Mouse (Mus musculus): ENCODE measurements around the gene Vps11.

Vps11 gene

DNA sequence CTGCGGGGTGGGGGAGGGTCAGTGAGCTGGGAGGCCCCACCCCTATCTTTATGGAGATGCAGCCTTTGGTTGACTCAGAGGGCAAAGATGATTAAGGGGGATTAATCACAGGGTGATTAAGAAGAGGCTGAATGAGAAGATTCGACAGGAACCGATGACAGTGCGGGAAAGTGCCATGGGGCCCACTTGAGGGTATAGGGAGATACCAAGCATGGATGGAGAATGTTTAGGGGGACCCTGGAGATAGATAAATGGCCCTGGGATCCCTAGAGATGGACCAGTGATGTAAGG lies 47.3 kb downstream of the Vps11 start:
- in situ Hi-C loops (cut with MboI) = no loop called here

DNA sequence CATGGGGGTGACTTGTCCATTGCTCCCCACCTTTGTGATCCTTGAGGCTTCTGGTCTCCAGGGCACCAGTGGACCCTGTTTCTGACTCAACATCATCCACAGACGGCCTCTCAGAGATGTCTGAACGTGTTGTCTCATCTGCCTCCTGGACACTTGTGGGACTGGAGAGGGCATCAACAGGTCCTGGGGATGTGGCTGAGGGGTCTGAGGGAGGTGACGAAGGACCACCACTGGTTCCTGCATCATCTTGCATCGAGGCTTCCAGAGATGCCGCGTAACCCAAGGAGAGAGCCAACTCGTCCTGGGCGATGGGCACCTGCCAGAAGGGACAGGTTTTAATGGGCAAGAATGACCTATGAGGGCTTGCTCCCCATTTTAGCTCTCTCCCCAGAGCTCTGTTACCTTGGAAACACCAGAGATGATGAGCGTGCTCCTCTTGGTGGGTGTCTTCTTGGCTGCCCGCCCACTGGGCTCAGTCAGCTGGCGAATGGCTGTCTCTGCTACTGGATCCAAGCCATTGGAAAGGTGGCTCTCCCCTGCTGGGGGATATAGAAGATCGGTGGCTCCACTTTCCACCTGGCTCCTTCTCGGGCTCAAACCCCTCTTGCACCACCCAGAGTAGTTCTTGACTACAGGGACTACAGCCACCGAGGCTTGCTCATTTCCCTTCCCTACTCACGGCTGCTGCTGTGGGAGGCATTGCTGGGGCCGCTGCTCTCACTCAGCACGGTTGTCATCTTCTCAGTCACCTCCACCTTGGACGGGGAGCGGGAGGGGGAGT lies 47.8 kb downstream of the Vps11 start:
- in situ Hi-C loops (cut with MboI) = no loop called here

DNA sequence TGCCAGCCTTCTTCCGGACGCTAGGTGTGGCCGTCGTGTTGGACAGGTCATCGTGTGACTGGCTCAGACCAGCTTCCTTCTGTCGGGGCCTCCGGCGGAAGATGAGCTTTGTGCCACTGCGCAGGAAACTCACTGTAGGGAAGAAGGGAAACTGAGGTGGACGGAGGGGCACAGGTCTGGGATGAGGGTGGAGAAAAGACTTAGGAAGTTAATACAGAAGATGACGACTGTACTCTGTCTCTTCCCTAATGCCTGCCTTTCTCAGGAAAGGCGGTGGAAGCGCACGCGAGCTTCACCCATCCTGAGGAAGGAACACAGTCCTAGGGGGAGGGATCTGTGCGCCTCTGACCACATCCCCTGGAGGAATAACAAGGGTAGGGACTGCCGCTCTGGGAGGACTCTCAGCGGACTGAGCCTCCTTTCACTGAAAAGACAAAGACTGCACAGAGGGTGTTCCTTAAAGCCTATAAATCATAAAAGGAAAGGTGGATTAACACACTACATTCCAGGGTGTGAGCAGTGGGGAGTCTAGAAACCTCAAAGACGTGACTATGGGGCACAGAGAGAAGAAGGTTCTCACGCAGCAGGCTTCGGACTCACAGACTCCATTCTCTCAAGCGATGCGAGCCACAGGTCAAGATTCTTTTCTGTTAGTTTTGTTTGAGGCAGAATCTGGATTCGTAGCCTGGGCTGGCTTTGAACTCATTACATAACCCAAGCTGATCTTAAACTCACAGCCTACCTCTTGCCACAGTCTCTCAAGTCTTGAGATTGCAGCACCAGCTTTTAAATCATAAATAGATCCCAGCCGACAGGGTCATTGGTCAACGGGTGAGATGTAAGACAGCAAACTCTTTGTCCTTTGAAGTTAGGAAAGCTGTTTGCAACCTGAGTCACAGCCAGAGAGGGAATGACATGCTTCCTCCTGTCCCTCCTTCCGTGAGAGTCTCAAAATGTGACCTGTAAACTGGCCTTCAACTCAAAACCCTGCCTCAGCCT lies 50.0 kb downstream of the Vps11 start:
- in situ Hi-C loops (cut with MboI) = no loop called here

DNA sequence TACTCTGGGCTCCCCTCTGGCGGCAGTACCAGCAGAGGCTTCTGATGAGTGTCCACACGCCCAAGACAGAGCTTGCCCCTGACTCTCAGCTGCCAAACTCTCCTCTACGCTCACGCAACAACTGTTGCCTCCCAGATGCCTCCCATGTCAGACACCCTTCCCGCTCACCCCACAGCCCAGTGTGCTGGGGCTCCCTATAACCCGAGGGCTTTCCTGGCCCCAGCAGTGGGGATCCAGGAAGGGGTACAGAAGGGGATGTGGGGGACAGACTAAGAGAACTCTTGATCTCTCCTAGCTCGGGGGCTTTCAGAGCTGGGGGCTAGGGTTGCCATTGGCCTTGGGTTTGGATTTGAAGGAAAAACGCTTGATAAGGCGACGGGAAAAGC lies 50.7 kb downstream of the Vps11 start:
- in situ Hi-C loops (cut with MboI) = no loop called here

DNA sequence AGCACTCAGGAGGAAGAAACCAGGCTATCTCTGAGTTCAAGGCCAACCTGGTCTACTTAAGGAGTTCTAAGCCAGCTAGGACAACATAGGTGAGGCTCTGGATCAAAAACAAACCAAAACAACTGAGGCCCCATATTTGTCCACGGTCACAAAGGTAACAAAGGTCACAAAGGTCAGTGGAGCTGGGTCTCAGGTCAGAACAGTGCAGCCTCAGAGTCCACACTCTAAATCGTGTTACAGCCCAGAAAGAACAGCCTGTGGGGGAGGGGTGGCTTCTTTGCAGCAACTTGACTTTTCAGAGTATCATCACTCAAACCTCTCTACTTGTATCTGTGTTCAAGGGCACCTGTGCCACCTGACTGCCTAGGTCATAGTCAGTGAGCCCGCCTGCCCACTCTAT lies 51.7 kb downstream of the Vps11 start:
- in situ Hi-C loops (cut with MboI) = no loop called here

DNA sequence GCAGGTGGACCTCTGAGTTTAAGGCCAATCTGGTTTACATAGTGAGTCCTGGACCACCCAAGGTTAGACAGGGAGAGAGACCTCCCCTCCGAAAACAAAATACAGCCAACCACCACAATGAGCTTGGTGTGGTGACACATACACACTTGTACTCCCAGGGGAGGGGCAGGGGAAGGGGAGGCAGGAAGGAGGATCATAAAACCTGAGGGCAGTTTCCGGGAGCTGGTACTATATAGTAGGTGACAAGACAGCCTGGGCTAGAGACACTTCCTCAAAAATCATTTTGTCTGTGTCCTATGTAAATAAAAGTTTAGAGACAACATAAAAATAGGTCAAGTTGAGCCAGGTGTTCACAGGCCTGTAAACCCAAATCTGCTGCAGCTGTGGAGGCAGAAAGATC lies 54.2 kb downstream of the Vps11 start:
- in situ Hi-C loops (cut with MboI) = no loop called here

DNA sequence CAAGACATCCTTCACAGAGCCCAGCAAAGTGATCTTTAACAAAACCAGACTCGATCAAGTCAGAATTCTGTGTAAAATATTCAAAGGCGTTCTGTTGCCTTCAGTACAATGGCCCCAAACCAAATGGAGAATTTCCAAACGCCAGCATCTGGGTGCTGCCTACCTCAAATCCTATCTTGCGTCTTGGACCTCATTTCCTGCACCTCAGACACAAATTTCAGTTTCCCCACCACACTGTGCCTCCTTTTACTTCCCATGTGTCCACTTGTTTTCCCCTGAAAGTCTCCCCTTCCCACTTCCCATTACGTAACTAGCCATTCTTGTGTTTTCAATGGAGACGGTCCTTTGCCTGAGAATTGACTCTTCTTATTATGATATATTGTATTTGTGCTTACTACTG lies 54.9 kb downstream of the Vps11 start:
- in situ Hi-C loops (cut with MboI) = no loop called here

DNA sequence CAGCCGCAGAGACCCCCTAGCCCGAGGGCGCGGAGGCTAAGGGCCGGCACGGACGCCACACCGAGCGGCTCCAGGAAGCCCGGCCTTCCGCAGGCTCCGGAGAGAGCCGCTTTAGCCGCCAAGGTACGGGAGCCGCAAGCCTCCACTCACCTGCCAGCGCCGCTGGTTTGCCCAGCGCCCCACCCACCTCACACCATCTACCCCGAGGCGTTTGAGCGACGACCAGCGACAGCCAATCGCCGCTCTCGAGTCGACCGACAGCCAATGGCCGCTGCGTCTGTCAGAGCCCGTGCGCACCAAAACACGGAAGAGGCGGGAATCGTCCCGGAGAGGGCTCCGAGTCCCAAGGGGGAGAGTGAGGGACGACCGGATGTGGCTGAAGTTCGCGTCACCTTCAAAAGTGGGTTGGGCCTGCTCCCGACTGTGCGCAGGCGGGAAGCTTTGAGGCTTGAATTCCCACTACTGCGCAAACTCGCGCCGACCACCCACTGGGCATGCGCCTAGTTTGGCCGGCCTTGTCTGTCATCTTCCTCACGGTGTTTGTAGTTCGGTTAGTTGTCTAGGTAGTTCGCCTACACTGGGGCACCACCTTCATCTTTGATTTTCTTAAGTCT lies 55.9 kb downstream of the Vps11 start, which contains the start of gene Hinfp:
Gene Hinfp (minus strand): TSS at position 206 of the 614 bp plus-strand sequence.
- in situ Hi-C loops (cut with MboI) = no loop called here

DNA sequence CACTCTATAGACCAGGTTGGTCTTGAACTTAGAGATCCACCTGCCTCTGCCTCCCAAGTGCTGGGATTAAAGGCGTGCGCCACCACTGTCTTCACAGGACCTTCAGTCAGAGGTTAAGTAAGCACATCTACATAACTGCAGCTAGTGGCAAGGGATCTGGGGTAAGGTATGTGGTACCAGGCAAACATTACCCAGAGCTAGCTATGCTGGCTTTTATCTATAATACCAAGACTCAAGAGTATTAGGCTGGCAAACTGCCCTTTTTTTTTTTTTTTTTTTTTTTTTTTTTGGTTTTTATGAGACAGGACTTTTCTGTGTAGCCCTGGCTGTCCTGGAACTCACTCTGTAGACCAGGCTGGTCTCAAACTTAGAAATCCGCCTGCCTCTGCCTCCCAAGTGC lies 61.5 kb downstream of the Vps11 start:
- in situ Hi-C loops (cut with MboI) = loop anchor here (5.0 kb wide), 1 partner anchor 42 kb away; the partner anchor contains the start of gene Hmbs
